Mouse (Mus musculus) layer of hippocampus, postnatal 36 days (tissue): ENCODE measurements around the gene Clstn2. TPM values are rescaled to one million over a fixed set of nuclear protein-coding genes. Genes with fewer than 3 reads are reported as not detected.

ENCODE experiments used
- DNase-seq, 2 experiments: peaks; one replicate each; pipeline ENCODE4 v3.0.0; 2022
- total RNA-seq, 2 experiments: library from RNA; stranded (reverse); gene quantifications; 2 replicates each; pipeline ENCODE4 v1.2.3; 2021

The Clstn2 gene
- total RNA-seq, 2 experiments from 2014 or later, result 152 to 154 TPM

DNA sequence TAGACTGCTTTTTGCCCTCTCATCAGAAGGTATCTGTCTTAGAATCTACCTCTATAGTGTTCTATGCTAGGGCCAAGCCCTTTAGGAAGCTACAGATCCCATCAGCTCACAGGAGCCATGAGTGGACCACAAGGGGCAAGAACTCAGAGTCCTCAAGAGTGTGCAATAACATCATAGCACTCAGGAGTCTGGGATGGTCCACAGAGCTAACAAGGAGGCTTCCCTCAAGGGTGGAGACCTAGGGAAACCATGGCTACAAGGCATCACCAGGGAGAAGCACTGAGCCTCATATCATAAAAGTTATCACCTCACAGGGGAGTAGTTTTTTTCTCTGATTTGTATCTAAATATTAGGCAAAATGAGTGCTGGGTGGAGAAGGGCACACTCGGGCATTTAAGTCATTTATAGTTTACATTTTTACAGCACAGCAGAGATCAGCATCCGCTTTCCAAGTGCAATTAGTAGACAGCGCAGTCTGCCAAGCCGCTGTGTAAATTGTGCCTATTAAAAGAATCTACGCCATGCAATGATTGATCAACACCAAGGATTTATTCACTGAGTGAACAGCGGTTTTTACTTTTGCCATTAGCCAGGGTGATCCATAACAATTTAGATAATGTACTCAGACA, 82.5 kb downstream of the Clstn2 start:
- no peak for DNase-seq

- no peak for DNase-seq
Measured at GRCm38 (mm10) chr9:97919326-97919725, 113.7 kb downstream of the Clstn2 start.

DNA sequence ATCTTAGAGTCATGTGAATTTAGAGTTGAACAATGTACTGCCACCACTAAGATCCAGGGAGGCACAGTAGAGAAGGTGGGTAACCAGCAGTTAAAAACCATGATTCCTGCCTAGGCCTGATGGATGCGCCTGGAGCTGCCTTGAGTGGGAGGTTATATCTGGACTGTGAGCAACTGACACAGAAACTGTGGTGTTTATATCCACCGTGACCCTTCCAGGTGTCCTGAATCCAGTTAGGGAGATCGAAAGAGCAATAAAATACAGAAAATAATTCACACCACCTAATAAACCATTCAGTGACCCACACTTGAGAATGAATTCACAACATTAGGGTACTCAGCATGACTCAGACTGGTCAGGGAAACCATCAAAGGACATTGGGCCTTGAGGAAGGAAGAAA, 141.6 kb downstream of the Clstn2 start:
- no peak for DNase-seq

DNA sequence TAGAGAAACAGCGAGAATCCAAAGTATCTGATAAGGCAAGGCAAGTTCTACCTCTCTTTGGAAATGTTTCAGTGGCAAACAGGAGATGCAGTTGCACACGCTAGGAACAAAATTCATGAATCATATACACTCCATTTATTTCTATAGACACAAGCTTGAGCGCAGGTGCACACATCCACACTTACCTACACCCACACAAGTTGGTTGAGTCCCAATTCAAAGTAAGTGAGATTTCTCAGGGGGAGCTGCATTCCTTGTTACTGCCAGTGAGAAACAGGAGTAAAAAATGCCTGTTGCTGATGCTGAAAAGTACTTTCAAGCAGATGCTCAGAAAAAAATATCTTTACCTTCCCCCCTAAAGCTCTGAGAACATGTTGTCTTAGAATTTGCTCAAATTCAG, 149.6 kb downstream of the Clstn2 start:
- no peak for DNase-seq

- no peak for DNase-seq
Measured at GRCm38 (mm10) chr9:97867013-97867700, 165.8 kb downstream of the Clstn2 start.

GRCm38 (mm10) chr9:97852859-97853258, 180.1 kb downstream of the Clstn2 start:
- DNase-seq, result no peak

GRCm38 (mm10) chr9:97847873-97848838, 184.8 kb downstream of the Clstn2 start:
- no peak for DNase-seq

DNA sequence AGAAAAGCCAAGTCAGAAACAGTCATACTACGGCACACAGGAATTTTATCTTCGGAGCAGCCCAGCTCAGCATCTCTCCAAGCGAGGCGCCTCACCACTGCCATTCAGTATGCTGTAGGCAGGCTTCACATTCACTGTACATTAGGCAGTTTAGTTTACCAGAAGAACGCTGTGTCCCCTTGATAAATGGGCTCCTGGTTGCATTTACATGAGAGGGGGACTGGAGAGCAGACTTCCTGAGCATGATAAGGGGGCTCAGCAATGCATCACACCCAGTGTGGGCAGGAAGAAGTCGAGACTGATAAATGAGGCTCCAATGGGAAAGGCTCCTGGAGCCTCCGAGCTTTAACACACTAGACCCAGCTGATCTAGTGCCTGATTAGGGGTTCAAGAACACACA, 190.9 kb downstream of the Clstn2 start:
- no peak for DNase-seq

DNA sequence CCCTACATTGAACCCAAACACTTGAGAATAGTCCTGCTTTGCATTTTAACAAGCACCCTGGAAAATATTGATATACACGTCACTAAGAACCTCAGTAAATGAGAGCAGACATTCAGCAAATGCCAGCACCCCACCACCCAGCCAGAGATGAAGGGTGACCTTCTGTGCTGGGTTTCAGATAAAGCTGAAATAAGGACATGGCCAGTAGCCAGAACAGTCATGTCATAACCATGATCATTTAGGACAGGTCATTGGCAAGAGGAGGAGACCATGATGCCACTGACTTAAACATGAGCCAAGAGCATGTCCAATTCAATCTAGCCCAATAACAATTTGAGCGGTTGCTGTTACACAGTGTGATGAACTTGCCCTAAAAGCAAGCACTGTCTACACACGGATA, 201.8 kb downstream of the Clstn2 start:
- DNase-seq, result no peak

- no peak for DNase-seq
Measured at GRCm38 (mm10) chr9:97829919-97830318, 203.1 kb downstream of the Clstn2 start.

DNA sequence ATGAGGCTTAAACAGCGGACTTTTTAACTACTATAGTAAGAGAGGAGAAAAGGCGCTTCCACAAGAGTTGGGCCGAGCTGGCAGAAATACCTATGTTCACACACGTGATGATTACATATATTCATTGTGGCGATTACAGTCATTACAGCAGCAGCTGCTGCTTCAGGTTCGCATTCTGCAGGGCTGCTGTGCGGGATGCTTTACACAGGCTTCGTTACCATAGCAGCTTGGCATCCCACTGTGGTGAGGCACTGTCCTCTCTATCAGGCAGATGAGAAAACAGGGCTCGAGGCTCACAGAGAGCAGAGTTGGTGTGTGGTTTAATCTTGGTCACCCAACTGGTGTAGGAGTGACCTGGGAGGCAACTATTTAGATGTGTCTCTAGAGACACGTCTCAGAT, 205.3 kb downstream of the Clstn2 start:
- no peak for DNase-seq

GRCm38 (mm10) chr9:97826077-97826947, 206.7 kb downstream of the Clstn2 start:
- no peak for DNase-seq

- no peak for DNase-seq
Measured at GRCm38 (mm10) chr9:97817116-97817515, 215.9 kb downstream of the Clstn2 start.

DNA sequence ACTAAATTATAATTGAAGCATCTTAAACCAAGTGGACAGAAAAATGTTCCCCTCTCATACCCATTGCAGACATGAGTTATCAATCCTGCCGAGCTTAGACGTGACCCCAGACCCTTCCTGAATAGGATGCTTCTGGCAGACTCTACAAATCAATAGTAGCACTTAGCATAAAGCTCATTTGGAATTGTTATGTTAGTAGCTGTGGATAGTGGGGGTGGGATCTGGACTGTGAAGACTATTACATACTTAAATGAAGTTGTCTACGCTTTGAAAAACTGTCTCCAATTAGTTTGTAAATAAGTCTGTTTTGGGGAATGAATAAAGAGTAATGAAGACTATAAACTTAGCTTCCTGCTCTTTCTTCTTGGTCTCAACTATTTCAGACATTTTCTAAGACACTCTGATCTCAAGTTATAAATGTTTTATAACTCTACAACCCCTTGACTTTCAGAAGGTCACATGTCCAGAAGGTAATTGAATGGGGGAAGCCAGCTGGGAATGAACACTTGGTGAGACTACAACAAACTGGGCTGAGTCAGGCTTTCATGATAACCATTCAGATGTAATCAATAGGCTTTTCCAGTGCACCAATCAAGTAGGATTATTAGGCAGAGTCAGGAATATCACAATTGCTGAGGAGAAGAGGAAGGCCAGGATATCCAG, 216.7 kb downstream of the Clstn2 start:
- no peak for DNase-seq

DNA sequence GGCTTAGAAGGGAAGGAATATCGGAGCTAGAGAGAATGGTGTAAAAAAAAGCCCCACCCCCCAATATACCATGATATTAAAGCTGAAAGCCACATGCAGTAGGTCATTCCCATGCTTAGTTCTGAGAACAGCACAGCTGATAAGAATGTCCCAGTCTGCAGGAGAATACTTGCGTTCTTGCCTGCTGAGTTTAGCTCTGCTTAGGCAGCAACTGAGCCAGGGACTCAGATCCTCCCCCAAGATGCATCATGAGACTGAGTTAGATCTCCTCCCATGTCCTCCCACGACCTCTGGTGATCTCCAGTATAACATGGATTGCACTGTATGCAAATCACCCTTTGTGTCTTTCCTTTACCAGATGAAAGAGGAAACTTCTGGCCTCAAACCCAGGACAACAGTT, 219.8 kb downstream of the Clstn2 start:
- DNase-seq, result no peak

- no peak for DNase-seq
Measured at GRCm38 (mm10) chr9:97807031-97807430, 225.9 kb downstream of the Clstn2 start.

- DNase-seq, result no peak
Measured at GRCm38 (mm10) chr9:97793661-97794060, 239.3 kb downstream of the Clstn2 start.

DNA sequence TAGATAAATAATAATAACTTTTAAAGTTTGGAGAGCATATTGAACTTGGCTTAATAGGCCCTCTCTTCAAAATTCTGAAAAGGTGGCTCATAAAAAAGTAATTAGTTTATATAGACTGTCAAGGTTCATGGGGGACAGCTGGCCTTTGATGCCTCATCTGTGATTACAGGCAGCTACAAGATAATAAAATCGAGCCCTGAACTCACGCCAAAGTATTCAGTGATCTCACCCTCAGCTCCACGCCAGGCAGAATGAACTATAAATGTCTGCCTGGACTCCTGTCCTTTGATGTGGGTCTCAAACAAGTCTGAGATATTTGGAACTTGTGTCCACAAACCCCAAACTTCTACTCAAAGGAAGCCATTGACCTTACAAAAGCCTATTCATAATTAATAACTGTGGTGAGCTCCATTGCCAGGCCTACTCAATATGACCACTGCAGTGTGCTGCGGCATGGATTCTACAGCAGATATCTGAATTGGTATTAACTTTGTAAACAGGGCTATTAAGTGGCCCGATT, 244.8 kb downstream of the Clstn2 start:
- no peak for DNase-seq

DNA sequence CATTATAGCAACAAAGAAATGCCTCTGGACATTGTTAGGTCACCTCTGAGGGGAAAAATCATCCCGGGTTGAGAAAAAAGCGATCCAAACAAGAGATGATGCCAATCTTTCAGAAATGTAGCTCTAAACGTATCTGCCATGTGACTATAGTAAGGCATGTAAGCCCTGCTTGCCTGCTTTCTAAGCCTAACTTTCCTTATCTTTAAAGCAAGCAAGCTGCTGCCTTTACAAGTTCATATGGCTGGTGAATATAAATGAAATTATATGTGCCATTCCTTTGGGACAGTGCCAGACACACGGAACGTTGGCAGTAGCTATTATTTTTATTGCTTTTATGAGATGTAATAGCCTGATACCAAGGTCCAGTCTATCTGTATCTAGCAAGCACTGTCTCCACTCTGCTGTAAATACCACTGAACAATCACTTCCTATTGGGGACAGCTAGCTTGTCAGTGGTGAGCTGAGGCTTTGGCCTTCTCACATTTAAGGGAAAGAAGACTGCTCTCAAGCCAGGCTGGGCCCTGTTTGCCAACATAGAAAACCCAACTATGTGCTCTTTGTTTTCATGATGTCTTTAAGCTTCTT, 252.9 kb downstream of the Clstn2 start:
- no peak for DNase-seq

GRCm38 (mm10) chr9:97775770-97776169, 257.2 kb downstream of the Clstn2 start:
- DNase-seq, result no peak

DNA sequence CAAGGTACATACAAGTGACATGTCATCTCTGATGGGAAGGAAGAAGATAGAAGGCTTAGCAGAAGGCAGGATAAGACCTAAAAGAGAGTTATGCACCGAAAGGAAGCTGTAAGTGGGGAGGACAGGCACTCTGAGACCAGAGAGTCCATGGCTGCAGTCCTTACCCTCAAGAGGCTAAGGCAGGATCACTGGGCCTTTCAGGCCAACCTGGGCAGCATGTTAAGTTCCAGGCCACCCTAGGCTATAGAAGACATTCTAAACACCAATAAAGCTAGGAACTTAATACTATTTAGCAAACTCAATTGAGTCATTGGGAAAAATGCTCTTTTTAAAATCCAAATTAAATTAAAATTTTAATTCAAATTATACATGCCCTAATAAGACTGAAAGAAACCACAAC, 258.0 kb downstream of the Clstn2 start:
- DNase-seq, result no peak
